Mouse (Mus musculus) embryonic fibroblast, embryonic 13.5 days (primary cell): ENCODE measurements around the gene Lmln.

ENCODE experiments used
- CTCF ChIP-seq: IDR thresholded peaks from 2 replicates; pipeline ENCODE4 v1.5.1; 2011; ENCODE audit warnings: mild to moderate bottlenecking, control low read depth, low read length, moderate library complexity, borderline replicate concordance; ENCODE audit not compliant: insufficient read depth
- POLR2A ChIP-seq: IDR thresholded peaks from 2 replicates; pipeline ENCODE4 v1.6.1; 2011; ENCODE audit warnings: low read depth, mild to moderate bottlenecking, control low read depth, low read length, moderate library complexity

DNA sequence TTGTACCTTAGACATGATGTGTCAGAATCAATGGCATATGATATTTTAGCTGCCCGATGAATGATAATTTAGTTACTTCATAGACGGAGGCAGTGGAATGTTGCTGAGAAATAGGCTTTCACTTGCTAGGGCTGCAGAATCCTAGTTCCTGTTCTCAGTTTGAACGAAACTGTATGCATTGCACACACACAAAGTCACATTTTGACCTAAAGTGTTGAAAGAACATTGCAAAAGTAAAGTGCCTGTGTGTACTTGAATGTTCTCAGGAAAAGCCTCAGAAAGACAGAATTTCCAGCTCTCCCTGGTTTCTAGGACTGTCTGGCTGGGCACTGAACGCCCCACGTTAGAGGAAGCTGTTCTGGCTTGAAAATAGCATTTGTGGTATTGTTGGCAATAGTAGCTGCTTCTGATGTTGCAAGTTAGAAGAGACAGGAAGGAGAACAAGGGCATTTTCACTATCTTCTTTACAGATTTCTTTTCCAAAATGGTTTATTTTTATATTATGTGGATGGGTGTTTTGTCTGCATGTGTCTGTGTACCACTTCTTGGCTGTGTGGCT is 14.8 kb downstream of the Lmln start:
- no peak for TF ChIP-seq CTCF
- no peak for TF ChIP-seq POLR2A
